Mouse (Mus musculus) adrenal gland, postnatal 4 days (tissue): ENCODE data around the gene Gm21719. TPM values are rescaled to one million over a fixed set of nuclear protein-coding genes. Genes with fewer than 3 reads are reported as not detected.
"Not testable (repeated sequence)": the region's sequence is repeated elsewhere in the genome, so short reads cannot be mapped to it uniquely, and the experiment has no call there.

Experiments used
- DNase-seq, 2 experiments: peaks; one replicate each; pipeline ENCODE4 v3.0.0; 2021 to 2022; ENCODE audit warnings: low spot score in 2 of 2, mixed read lengths in 2 of 2
- long read RNA-seq, 2 experiments: library from polyadenylated mRNA; stranded (forward); transcript quantifications; one replicate each; pipeline ENCODE4 v2.0.0; 2021
- total RNA-seq, 2 experiments: library from RNA; stranded (reverse); gene quantifications; 2 replicates each; pipeline ENCODE4 v1.2.3; 2021

Gene Gm21719
- not detected for total RNA-seq
- long read RNA-seq, experiment 1: 0 reads
- long read RNA-seq, experiment 2: 0 reads

- not testable (repeated sequence) for DNase-seq
Observed at GRCm38 (mm10) chrY:6682772-6683171, at the start of gene Gm21719. TSS of gene Gm21719 (minus strand) at chrY:6682872.

Other genes starting within 250 kb of the Gm21719 start
- gene Gm28919, start 99.3 kb downstream of the Gm21719 start, total RNA-seq: not detected
- not detected for gene Gm20830, start 235.4 kb upstream of the Gm21719 start, total RNA-seq